Mouse (Mus musculus): ENCODE results near the gene Dhx38. TPM values are rescaled to one million over a fixed set of nuclear protein-coding genes. Genes with fewer than 3 reads are reported as not detected.

Gene Dhx38
- polyA plus RNA-seq (2012; rRNA removed) = 25.9 and 26.2 TPM in 2 replicates

GRCm38 (mm10) chr8:109565498-109566333 lies at the start of gene Dhx38, which contains the start of gene Txnl4b:
TSS of gene Dhx38 (minus strand) at chr8:109565861.
TSS of gene Txnl4b (plus strand) at chr8:109565892.

GRCm38 (mm10) chr8:109614243-109615210 lies 48.9 kb upstream of the Dhx38 start, which contains the start of gene Pkd1l3:
TSS of gene Pkd1l3 (plus strand) at chr8:109614517.

GRCm38 (mm10) chr8:109608271-109609152 lies 42.9 kb upstream of the Dhx38 start, which contains the start of gene Dhodh:
TSS of gene Dhodh (minus strand) at chr8:109608673.

GRCm38 (mm10) chr8:109578900-109579301 lies 13.2 kb upstream of the Dhx38 start, which contains the start of gene Hp:
TSS of gene Hp (minus strand) at chr8:109579172.

Other genes with a start within 250 kb of the Dhx38 start
- gene Pmfbp1, start 71.8 kb downstream of the Dhx38 start, polyA plus RNA-seq (2012; rRNA removed) = 2.1 and 3.3 TPM in 2 replicates
- gene Txnl4b, start within 50 bp of the Dhx38 start, polyA plus RNA-seq (2012; rRNA removed) = 6.1 and 6.5 TPM in 2 replicates
- 0.85 and 1.2 TPM in 2 replicates for gene Hp, start 13.3 kb upstream of the Dhx38 start, polyA plus RNA-seq (2012; rRNA removed)
- gene Dhodh, start 42.8 kb upstream of the Dhx38 start, polyA plus RNA-seq (2012; rRNA removed) = 28.7 and 30.0 TPM in 2 replicates
- gene Pkd1l3, start 48.7 kb upstream of the Dhx38 start, polyA plus RNA-seq (2012; rRNA removed) = 0.08 TPM in 1 of 2 replicates, not detected in the other
- gene Ist1, start 127.4 kb upstream of the Dhx38 start, polyA plus RNA-seq (2012; rRNA removed) = 136 and 149 TPM in 2 replicates
- gene Zfp821, start 139.7 kb upstream of the Dhx38 start, polyA plus RNA-seq (2012; rRNA removed) = 103 and 108 TPM in 2 replicates
- 11.1 and 12.2 TPM in 2 replicates for gene Atxn1l, start 171.9 kb upstream of the Dhx38 start, polyA plus RNA-seq (2012; rRNA removed)
- gene Ap1g1, start 212.7 kb upstream of the Dhx38 start, polyA plus RNA-seq (2012; rRNA removed) = 80.7 and 84.2 TPM in 2 replicates